Mouse (Mus musculus): ENCODE results near the gene Snrk. TPM values are rescaled to one million over a fixed set of nuclear protein-coding genes. Genes with fewer than 3 reads are reported as not detected.

Gene Snrk
- polyA plus RNA-seq, 1 experiment from 2014 or later, result 34.0 TPM

- no peaks in the 10 kb centered on the region for H3K9me3 ChIP-seq (ENCODE audit: control insufficient read depth, low read length)
- H3K4me1 ChIP-seq (replicated peaks; ENCODE audit: control insufficient read depth, insufficient read depth), result 0 out of 2 replicates have a peak, but pooled peaks cover 2% of the 10 kb centered on the region
- H3K9ac ChIP-seq (ENCODE audit: low read length), result no peak overlapping the region
- no peak overlapping the region for H3K4me3 ChIP-seq (ENCODE audit: low read depth, low read length)
- peak; percentile 78 for TF ChIP-seq CTCF (IDR thresholded peaks at IDR 0.05; ENCODE audit: low read depth)
- no peak for TF ChIP-seq EP300 (optimal IDR thresholded peaks at IDR 0.05)
- 40% methylated on average over 6 of the region's 6 CpGs for WGBS
- no peaks in the 10 kb centered on the region for H3K36me3 ChIP-seq (ENCODE audit: control insufficient read depth, insufficient read depth, low read length)
- H3K27me3 ChIP-seq (ENCODE audit: control insufficient read depth, insufficient read depth, low read length), result no peaks in the 10 kb centered on the region
- no peak overlapping the region for H3K4me2 ChIP-seq (replicated peaks; ENCODE audit: low read depth)
- ATAC-seq (ENCODE audit: low FRiP score, low TSS enrichment) (peak; percentile 75; the same call in 1 of the 2 replicates), DNase-seq (ENCODE audit: low spot score) (peak; percentile 67)
- H3K27ac ChIP-seq (replicated peaks), result peak overlapping the region; percentile 31; the same call in 1 of the 2 replicates
Observed at GRCm38 (mm10) chr9:122199253-122199652, 82.2 kb downstream of the Snrk start.

DNA sequence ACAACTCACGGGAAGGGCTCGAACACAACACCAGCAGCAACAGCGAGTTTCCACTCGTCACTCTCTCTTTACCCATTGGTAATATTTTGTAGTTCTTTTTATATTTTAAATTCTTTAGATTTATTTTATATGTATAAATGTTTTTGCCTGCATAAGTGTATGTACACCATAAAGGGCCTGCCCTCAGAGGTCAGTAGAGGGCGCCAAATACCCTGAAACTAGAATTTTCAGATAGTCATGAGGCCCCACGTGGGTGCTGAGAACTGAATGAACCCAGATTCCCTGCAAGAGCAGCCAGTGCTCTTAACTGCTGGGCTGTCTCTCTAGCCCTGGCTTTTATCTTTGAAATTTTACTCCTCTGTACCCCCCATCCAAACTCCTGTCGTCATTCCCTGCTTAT lies 87.4 kb downstream of the Snrk start:
- DNase-seq (ENCODE audit: low spot score) (no peak), ATAC-seq (ENCODE audit: low FRiP score, low TSS enrichment) (no peak)
- Histone ChIP-seq H3K9me3 (ENCODE audit: control insufficient read depth, low read length) (no peaks in the 10 kb centered on the region), H3K27me3 (ENCODE audit: control insufficient read depth, insufficient read depth, low read length) (no peaks in the 10 kb centered on the region), H3K4me2 (replicated peaks; ENCODE audit: low read depth) (no peak overlapping the region), H3K4me3 (ENCODE audit: low read depth, low read length) (no peak overlapping the region), H3K9ac (ENCODE audit: low read length) (no peak overlapping the region), H3K36me3 (ENCODE audit: control insufficient read depth, insufficient read depth, low read length) (no peaks in the 10 kb centered on the region), H3K4me1 (replicated peaks; ENCODE audit: control insufficient read depth, insufficient read depth) (0 out of 2 replicates have a peak, but pooled peaks cover 3% of the 10 kb centered on the region), H3K27ac (replicated peaks) (no peak overlapping the region)
- WGBS, result 77% methylated on average over 7 of the region's 7 CpGs
- TF ChIP-seq EP300 (optimal IDR thresholded peaks at IDR 0.05) (no peak), CTCF (IDR thresholded peaks at IDR 0.05; ENCODE audit: low read depth) (peak; percentile 52)

GRCm38 (mm10) chr9:122205543-122206200 lies 88.6 kb downstream of the Snrk start:
- 0 out of 2 replicates have a peak, but pooled peaks cover 3% of the 10 kb centered on the region for H3K4me1 ChIP-seq (replicated peaks; ENCODE audit: control insufficient read depth, insufficient read depth)
- no peaks in the 10 kb centered on the region for H3K27me3 ChIP-seq (ENCODE audit: control insufficient read depth, insufficient read depth, low read length)
- 0 out of 2 replicates have a peak overlapping the region, but pooled peaks have one; percentile 13 for H3K27ac ChIP-seq (replicated peaks)
- H3K9ac ChIP-seq (ENCODE audit: low read length), result no peak overlapping the region
- DNase-seq (ENCODE audit: low spot score), result no peak
- H3K36me3 ChIP-seq (ENCODE audit: control insufficient read depth, insufficient read depth, low read length), result no peaks in the 10 kb centered on the region
- H3K9me3 ChIP-seq (ENCODE audit: control insufficient read depth, low read length), result no peaks in the 10 kb centered on the region
- WGBS, result 40% methylated on average over 11 of the region's 11 CpGs
- H3K4me2 ChIP-seq (replicated peaks; ENCODE audit: low read depth), result no peak overlapping the region
- ATAC-seq (ENCODE audit: low FRiP score, low TSS enrichment), result peak; percentile 32; the same call in 1 of the 2 replicates
- TF ChIP-seq CTCF (IDR thresholded peaks at IDR 0.05; ENCODE audit: low read depth), result no peak
- TF ChIP-seq EP300 (optimal IDR thresholded peaks at IDR 0.05), result no peak
- no peak overlapping the region for H3K4me3 ChIP-seq (ENCODE audit: low read depth, low read length)

GRCm38 (mm10) chr9:122208311-122208710 lies 91.2 kb downstream of the Snrk start:
- no peak for ATAC-seq (ENCODE audit: low FRiP score, low TSS enrichment)
- WGBS, result 79% methylated on average over 4 of the region's 4 CpGs

DNA sequence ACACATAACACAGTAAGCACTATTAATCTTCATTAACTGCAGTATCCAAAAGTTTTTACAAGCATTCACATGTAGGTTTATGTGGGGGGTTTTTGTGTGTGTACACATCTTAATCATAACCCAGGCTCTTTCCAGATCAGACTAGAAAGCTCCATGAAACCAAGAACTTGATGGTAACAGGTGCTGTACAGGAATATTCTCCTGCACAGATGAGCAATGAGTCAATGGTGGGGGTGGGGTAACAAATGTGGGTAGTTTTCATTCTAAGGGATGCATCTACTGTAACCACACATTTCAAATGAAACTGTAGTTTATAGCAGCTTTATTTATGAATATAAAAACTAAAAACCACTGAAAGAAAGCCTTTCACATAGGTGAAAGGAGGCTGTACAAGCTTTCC lies 98.1 kb downstream of the Snrk start:
- Histone ChIP-seq H3K9me3 (ENCODE audit: control insufficient read depth, low read length) (no peaks in the 10 kb centered on the region), H3K9ac (ENCODE audit: low read length) (no peak overlapping the region), H3K4me1 (replicated peaks; ENCODE audit: control insufficient read depth, insufficient read depth) (no peaks in the 10 kb centered on the region), H3K4me3 (ENCODE audit: low read depth, low read length) (no peak overlapping the region), H3K36me3 (ENCODE audit: control insufficient read depth, insufficient read depth, low read length) (no peaks in the 10 kb centered on the region), H3K27me3 (ENCODE audit: control insufficient read depth, insufficient read depth, low read length) (no peaks in the 10 kb centered on the region), H3K27ac (replicated peaks) (no peak overlapping the region), H3K4me2 (replicated peaks; ENCODE audit: low read depth) (no peak overlapping the region)
- DNase-seq (ENCODE audit: low spot score), result no peak
- TF ChIP-seq CTCF (IDR thresholded peaks at IDR 0.05; ENCODE audit: low read depth) (no peak), EP300 (optimal IDR thresholded peaks at IDR 0.05) (no peak)
- ATAC-seq (ENCODE audit: low FRiP score, low TSS enrichment), result no peak

More at GRCm38 (mm10) chr9:122208311-122208710, 91.2 kb downstream of the Snrk start:
- Histone ChIP-seq H3K27ac (replicated peaks) (no peak overlapping the region), H3K4me2 (replicated peaks; ENCODE audit: low read depth) (no peak overlapping the region), H3K27me3 (ENCODE audit: control insufficient read depth, insufficient read depth, low read length) (no peaks in the 10 kb centered on the region), H3K36me3 (ENCODE audit: control insufficient read depth, insufficient read depth, low read length) (no peaks in the 10 kb centered on the region), H3K9ac (ENCODE audit: low read length) (no peak overlapping the region), H3K9me3 (ENCODE audit: control insufficient read depth, low read length) (no peaks in the 10 kb centered on the region), H3K4me1 (replicated peaks; ENCODE audit: control insufficient read depth, insufficient read depth) (0 out of 2 replicates have a peak, but pooled peaks cover 3% of the 10 kb centered on the region), H3K4me3 (ENCODE audit: low read depth, low read length) (no peak overlapping the region)
- no peak for TF ChIP-seq EP300 (optimal IDR thresholded peaks at IDR 0.05)
- DNase-seq (ENCODE audit: low spot score), result no peak

DNA sequence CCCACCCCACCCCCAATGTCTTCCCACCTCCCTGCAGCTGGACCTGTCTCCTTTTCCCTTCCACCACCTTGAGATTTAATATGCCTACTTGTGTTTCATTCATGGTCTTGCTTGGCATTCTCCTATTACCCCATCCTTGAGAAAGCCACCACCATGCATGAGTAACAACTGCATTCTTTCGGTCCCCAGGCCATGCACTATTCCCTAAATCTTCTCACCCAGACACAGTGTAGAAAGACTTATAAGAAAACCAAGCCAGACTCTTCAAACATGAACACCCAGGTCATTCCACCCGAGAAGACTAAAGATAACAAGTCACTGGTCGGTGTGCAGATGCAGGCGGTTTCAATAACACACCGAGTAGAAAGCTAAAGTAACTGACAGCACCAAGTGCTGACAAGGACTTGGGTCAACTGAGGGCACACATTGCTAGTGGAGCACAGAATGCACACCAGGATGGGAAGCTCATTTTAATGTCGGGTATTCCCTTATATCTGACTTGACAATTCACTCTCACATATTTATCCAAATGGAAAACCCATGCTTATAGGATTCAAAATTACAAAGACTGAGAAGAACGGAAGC lies 100.0 kb downstream of the Snrk start:
- no peak overlapping the region for H3K27ac ChIP-seq (replicated peaks)
- H3K36me3 ChIP-seq (ENCODE audit: control insufficient read depth, insufficient read depth, low read length), result no peaks in the 10 kb centered on the region
- no peak overlapping the region for H3K9ac ChIP-seq (ENCODE audit: low read length)
- no peak overlapping the region for H3K4me2 ChIP-seq (replicated peaks; ENCODE audit: low read depth)
- DNase-seq (ENCODE audit: low spot score) (no peak), ATAC-seq (ENCODE audit: low FRiP score, low TSS enrichment) (no peak)
- H3K9me3 ChIP-seq (ENCODE audit: control insufficient read depth, low read length), result no peaks in the 10 kb centered on the region
- no peak overlapping the region for H3K4me3 ChIP-seq (ENCODE audit: low read depth, low read length)
- H3K4me1 ChIP-seq (replicated peaks; ENCODE audit: control insufficient read depth, insufficient read depth), result no peaks in the 10 kb centered on the region
- WGBS, result 72% methylated on average over 7 of the region's 7 CpGs
- TF ChIP-seq EP300 (optimal IDR thresholded peaks at IDR 0.05) (no peak), CTCF (IDR thresholded peaks at IDR 0.05; ENCODE audit: low read depth) (no peak)
- no peaks in the 10 kb centered on the region for H3K27me3 ChIP-seq (ENCODE audit: control insufficient read depth, insufficient read depth, low read length)

Other genes starting within 250 kb of the Snrk start
- 0.28 and 0.35 TPM in 2 replicates for gene Ackr2, start 218.9 kb upstream of the Snrk start, polyA plus RNA-seq (2015; fragmentation: Nextera tagmentation; extraction: Ambion mirVana)
- gene Cyp8b1, start 201.0 kb upstream of the Snrk start, polyA plus RNA-seq (2015; fragmentation: Nextera tagmentation; extraction: Ambion mirVana), result 0.85 and 1.2 TPM in 2 replicates
- gene Fam198a, start 166.3 kb upstream of the Snrk start, polyA plus RNA-seq (2015; fragmentation: Nextera tagmentation; extraction: Ambion mirVana), result 2.7 and 2.8 TPM in 2 replicates
- 6.6 and 7.3 TPM in 2 replicates for gene Pomgnt2, start 120.2 kb upstream of the Snrk start, polyA plus RNA-seq (2015; fragmentation: Nextera tagmentation; extraction: Ambion mirVana)
- 30.8 and 33.0 TPM in 2 replicates for gene Ano10, start 177.2 kb downstream of the Snrk start, polyA plus RNA-seq (2015; fragmentation: Nextera tagmentation; extraction: Ambion mirVana)
- 39.4 and 45.1 TPM in 2 replicates for gene Abhd5, start 234.3 kb downstream of the Snrk start, polyA plus RNA-seq (2015; fragmentation: Nextera tagmentation; extraction: Ambion mirVana)

All from stomach, postnatal 0 days (tissue).